Mouse (Mus musculus) stomach, postnatal 0 days (tissue): ENCODE data around the gene Mapre1.
A peak's percentile ranks its signal among the peaks of the same experiment; 100 is the strongest.
"Not testable (repeated sequence)": the region's sequence is repeated elsewhere in the genome, so short reads cannot be mapped to it uniquely, and the experiment has no call there.

Source experiments
- CTCF ChIP-seq: IDR thresholded peaks from 2 replicates; pipeline ENCODE4 v1.5.1; 2016; ENCODE audit warnings: antibody characterized with exemption, low read depth, mild to moderate bottlenecking, moderate library complexity
- EP300 ChIP-seq: optimal IDR thresholded peaks from 2 replicates; pipeline ENCODE3; 2016; ENCODE audit warnings: antibody characterized with exemption

DNA sequence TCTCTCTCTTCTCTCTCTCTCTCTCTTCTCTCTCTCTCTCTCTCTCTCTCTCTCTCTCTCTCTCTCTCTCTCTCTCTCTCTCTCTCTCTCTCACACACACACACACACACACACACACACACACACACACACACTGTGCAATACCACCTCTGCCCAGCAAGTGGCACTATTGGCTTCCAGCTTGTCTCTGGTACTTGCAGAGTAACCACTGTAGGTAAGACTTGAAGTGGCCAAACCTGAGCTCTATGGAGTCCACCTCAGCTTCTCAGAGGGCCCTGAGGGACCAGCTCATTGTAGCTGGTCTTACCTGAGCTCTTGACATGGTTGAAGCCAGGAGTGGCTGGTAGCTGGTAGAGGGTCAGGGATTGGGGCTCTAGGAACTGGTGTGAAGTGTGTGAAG is 66.4 kb downstream of the Mapre1 start:
- peak; percentile 80 for TF ChIP-seq CTCF
- TF ChIP-seq EP300: not testable (repeated sequence)
